ENCODE assay signal across 17 mouse cellular contexts in the genomic region with DNA sequence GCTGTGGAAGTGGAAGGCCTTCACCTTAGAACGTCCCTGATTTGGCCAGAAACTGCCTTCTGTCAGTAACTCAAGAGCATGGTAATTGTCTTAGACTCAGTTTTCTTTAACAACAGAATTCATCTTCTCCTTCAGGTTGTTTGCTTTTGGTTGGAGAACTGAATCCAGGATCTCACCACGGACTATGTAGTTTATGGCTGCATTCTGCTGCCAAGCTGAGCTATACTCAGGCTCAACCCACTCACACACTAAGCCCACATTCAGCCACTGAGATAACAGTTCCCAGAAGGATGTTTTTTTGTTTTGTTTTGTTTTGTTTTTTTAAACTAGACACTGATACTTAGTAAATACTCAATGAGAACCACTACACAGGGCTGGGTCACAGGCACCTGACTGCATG.
"Had no signal": no experiment of that assay in that cellular context is flagged by ENCODE, and none has a peak within 500 bp of the region (broad histone marks: within the 10 kb centered on the region; RNA-seq: fewer than 3 reads in every experiment).

No protein-coding gene starts in this region.

- DNase-seq: retina, postnatal 1 day; right cerebral cortex, adult 18-20 months; right cerebral cortex, postnatal 14 days; right cerebral cortex, postnatal 25 days; right cerebral cortex, postnatal 4 days; spleen, adult 18-20 months; thymus, adult 18-20 months; thymus, adult 2 months; thymus, postnatal 14 days; thymus, postnatal 25 days; thymus, postnatal 36 days; thymus, postnatal 4 days had no signal

- H3K9ac ChIP-seq: neural tube, embryonic 12.5 days; neural tube, embryonic 13.5 days; neural tube, embryonic 15.5 days; stomach, embryonic 15.5 days had no signal

- H3K9me3 ChIP-seq: neural tube, embryonic 12.5 days; neural tube, embryonic 13.5 days; neural tube, embryonic 15.5 days; stomach, embryonic 15.5 days had no signal

- H3K4me3 ChIP-seq: neural tube, embryonic 12.5 days; neural tube, embryonic 13.5 days; neural tube, embryonic 15.5 days; stomach, embryonic 15.5 days had no signal

- H3K27me3 ChIP-seq: neural tube, embryonic 12.5 days; neural tube, embryonic 13.5 days; neural tube, embryonic 15.5 days; stomach, embryonic 15.5 days had no signal

- H3K27ac ChIP-seq: neural tube, embryonic 12.5 days; neural tube, embryonic 13.5 days; neural tube, embryonic 15.5 days; stomach, embryonic 15.5 days; stomach, postnatal 0 days had no signal

- H3K4me1 ChIP-seq: neural tube, embryonic 12.5 days; neural tube, embryonic 13.5 days; neural tube, embryonic 15.5 days; stomach, embryonic 15.5 days had no signal

- H3K4me2 ChIP-seq: neural tube, embryonic 12.5 days; neural tube, embryonic 13.5 days; neural tube, embryonic 15.5 days; stomach, embryonic 15.5 days had no signal
